Mouse (Mus musculus): ENCODE measurements around the gene Tomt.

GRCm38 (mm10) chr7:101955276-101955675, 49.1 kb upstream of the Tomt start:
- TF ChIP-seq POLR2A (IDR thresholded peaks at IDR 0.05; ENCODE audit: extremely low read depth, insufficient read depth, low read length) (no peak), CTCF (IDR thresholded peaks at IDR 0.05; ENCODE audit: low read depth, low read length) (no peak)

Data from liver, adult 2 months (tissue).